Mouse (Mus musculus): Measurements from ENCODE around the gene Ints1. TPM values are rescaled to one million over a fixed set of nuclear protein-coding genes. Genes with fewer than 3 reads are reported as not detected.

The Ints1 gene
- total RNA-seq, 2 experiments from 2014 or later: 15.9 to 25.5 TPM

DNA sequence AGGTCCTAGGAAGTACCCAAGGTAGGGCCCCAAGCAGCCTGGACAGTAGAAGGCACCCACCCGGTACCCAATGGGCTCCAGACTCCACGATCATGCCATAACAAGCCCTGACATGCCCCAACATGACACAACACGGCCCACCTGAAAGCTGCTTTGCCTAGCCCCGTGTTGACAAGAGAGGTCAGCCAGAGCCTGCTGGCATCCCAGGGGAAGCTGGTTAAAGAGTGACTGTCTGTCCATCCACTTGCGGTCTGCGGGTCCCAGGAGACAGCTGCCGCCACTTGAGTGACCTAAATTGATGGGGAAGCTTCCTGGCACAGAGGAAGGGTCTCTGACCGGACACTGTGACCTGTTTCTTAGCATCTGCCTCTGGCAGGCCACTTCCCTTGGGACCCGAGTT lies 52.4 kb downstream of the Ints1 start:
- no peak for ATAC-seq (ENCODE audit: poor library complexity, severe bottlenecking)

DNA sequence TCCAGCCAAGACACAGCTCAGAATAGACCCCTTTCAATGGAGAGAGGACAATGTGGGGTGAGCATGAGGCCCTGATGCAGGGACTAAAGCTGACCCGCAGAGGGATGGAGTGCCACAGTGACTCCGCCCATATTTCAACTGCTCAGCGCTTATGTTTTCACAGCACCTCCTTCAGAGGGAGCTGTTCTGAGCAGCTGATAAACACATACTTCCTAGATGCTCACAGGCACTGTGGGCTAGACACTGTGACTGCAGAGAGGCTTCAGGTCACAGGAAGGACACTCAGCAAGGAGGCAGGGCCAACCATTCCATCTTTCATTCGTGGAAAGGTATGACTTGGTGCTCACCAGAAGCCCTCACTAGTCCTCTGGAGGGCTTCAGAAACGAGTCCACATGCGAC lies 52.8 kb downstream of the Ints1 start:
- ATAC-seq (ENCODE audit: poor library complexity, severe bottlenecking): no peak

DNA sequence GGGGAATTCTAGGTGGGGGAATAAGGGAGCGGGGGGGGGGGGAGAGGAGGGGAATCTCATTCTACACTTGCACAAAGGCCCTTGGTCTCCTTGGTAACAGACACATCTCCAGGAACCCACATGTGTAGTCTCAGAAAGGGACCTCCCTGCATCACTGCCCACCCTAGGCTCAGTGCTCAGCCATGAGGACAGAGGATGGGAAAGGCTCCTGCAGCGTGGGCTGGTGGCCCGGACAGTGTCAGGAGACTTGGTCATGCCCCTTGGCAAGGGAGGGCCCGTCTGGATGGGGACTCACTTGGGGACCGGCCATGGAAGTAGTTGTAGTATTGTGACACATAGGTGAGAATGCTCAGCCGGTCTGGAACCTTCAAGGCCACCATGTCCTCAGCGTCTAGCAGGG lies 56.5 kb downstream of the Ints1 start:
- no peak for ATAC-seq (ENCODE audit: poor library complexity, severe bottlenecking)

DNA sequence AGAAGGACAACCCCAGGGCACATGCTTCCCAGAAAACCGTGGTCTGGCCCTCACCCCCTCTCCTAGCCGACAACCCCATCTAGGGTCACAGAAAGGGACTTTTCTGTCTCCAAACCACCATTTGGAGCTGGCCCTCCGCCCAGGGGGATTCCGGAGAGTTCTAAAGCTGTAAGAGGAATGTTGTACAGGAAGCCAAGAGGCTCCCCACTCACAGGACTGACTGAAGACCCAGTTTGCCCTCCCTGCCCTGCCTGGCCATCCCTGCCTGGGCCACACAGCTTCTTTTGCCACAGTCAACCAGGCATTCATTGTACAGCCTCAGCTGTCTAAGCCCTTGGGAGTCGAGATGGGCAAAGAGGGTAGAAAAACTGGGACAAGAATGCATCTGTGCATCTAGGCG lies 56.9 kb downstream of the Ints1 start:
- no peak for ATAC-seq (ENCODE audit: poor library complexity, severe bottlenecking)

DNA sequence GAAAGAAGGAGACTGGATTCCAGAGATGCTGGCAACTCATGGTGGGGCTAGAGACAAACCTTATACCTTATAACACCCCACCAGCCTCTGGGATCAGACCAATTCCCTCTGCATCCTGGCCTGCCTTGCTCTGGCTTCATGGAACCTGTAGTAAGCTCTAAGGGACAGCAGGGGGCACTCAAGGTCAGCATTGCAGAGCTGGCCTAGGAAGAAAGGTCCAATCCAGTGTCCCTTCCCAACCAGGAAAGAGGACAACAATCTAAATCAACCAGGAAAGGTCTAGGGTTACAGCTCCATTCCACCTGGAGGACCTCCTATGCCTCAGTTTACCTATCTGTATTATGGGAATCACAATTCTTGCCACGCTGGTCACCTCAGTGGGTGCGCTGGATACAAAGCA lies 57.8 kb downstream of the Ints1 start:
- ATAC-seq (ENCODE audit: poor library complexity, severe bottlenecking): peak; percentile 81

DNA sequence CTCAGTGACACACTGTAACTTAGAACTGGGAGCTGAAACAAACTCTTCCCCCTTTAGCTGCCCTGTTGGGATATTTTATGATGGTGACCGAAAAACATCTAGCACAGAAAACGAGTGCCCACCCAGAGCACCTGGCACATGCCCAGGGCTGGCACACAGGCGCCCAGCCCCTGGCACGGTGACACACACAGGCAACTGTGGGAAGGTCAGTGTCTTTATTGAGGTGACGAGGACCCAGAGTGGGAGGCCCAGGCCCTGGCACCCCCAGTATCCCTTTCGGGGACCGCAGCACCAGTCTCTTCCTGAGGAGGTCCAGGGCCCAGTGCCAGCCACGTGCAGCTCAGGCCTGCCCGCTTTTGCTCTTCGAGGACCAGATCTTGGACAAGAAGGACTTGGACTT lies 69.0 kb downstream of the Ints1 start:
- no peak for ATAC-seq (ENCODE audit: poor library complexity, severe bottlenecking)

DNA sequence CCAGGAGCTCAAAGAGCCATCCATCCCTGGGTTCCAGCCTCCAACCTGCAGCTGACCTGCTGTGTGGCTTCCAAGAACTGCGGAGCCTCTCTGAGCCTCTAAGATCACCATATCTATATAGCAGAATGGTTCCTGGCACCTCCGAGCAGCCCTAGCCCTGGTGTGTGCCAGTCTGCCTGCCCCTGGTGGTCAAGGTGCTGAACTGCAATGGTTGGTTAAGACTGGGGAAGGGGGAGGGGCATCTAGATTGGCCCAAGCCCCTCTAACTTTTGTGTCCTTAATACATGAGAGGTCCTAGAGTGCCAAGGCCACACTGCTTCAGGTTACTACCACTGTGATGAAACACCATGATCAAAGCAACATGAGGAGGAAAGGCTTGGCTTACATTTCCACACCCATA lies 72.6 kb downstream of the Ints1 start:
- ATAC-seq (ENCODE audit: poor library complexity, severe bottlenecking): peak; percentile 69

DNA sequence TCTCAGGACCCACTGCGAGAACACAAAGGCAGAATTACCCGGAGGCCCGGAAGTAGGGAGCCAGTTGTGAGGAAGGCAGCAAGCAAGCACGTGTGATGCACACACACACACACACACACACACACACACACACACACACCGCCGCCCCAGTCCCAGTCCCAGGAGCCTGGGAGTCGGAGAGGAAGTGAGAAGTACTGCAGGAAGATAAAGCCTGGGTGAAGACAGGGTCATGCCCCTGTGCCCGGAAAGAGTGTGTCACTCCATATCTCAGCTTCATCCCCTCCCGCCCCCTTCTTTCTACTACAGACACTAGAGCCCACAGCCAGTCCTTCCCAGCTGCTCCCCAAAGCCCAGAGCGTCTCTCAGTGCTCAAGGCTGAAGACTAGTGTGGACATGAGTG lies 73.2 kb downstream of the Ints1 start:
- peak; percentile 90 for ATAC-seq (ENCODE audit: poor library complexity, severe bottlenecking)

Other genes with a start within 250 kb of the Ints1 start
- not detected in 2 replicates for gene Uncx, start 232.2 kb downstream of the Ints1 start, total RNA-seq (2015)
- not detected in 2 replicates for gene Uncx, start 232.2 kb downstream of the Ints1 start, total RNA-seq (2017)
- 5.4 and 7.0 TPM in 2 replicates for gene Micall2, start 39.3 kb downstream of the Ints1 start, total RNA-seq (2015)
- 1.8 and 2.9 TPM in 2 replicates for gene Micall2, start 39.3 kb downstream of the Ints1 start, total RNA-seq (2017)
- 9.7 and 10.1 TPM in 2 replicates for gene Mafk, start 15.8 kb upstream of the Ints1 start, total RNA-seq (2015)
- 18.2 and 20.9 TPM in 2 replicates for gene Mafk, start 15.8 kb upstream of the Ints1 start, total RNA-seq (2017)
- gene Tmem184a, start 44.2 kb upstream of the Ints1 start, total RNA-seq (2015): not detected in 2 replicates
- not detected in 2 replicates for gene Tmem184a, start 44.2 kb upstream of the Ints1 start, total RNA-seq (2017)
- gene Gm26938, start 50.7 kb upstream of the Ints1 start, total RNA-seq (2015): not detected in 2 replicates
- gene Gm26938, start 50.7 kb upstream of the Ints1 start, total RNA-seq (2017): 0.18 TPM in 1 of 2 replicates, not detected in the other
- gene Psmg3, start 51.2 kb upstream of the Ints1 start, total RNA-seq (2015): 17.6 and 18.3 TPM in 2 replicates
- gene Psmg3, start 51.2 kb upstream of the Ints1 start, total RNA-seq (2017): 15.2 and 15.6 TPM in 2 replicates
- gene Elfn1, start 132.3 kb upstream of the Ints1 start, total RNA-seq (2015): not detected in 2 replicates
- not detected in 2 replicates for gene Elfn1, start 132.3 kb upstream of the Ints1 start, total RNA-seq (2017)